Mouse (Mus musculus) erythroblast, embryonic 14.5 days (primary cell): Measurements from ENCODE around the gene Tecpr1.

ENCODE experiments used
- GATA1 ChIP-seq: IDR thresholded peaks from 2 replicates; pipeline ENCODE4 v1.6.1; 2012; ENCODE audit warnings: low read length, inconsistent platforms, mixed read lengths
- TAL1 ChIP-seq: IDR thresholded peaks from 3 replicates; pipeline ENCODE4 v1.6.1; 2012; ENCODE audit warnings: low read length, inconsistent platforms, mixed read lengths

DNA sequence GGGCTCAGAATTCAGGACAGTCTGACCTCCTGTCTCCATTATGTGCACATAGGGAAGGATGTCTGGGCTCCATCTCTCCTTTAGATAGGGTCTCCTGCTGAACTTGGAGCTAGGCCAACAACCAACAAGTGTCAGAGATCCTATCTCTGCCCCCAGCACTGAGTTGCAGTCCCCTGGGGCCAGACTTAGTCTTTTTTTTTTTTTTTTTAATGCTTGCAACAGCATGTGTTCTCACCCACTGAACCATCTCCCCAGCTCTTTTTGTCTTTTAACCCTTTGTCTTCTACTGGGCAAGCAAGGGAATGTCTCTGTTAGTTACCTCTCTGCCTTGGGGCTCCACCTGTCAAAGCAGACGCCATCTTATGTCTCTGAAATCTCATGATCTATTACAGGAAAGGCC, 15.6 kb upstream of the Tecpr1 start:
- TF ChIP-seq TAL1 = no peak
- TF ChIP-seq GATA1 = no peak
